Mouse (Mus musculus) ES-Bruce4 (cell line): ENCODE data around the gene Lpin2.

Experiments used
- CTCF ChIP-seq: IDR thresholded peaks from one replicate; pipeline ENCODE4 v1.8.1; 2011; ENCODE audit warnings: low read depth, low read length
- EP300 ChIP-seq: IDR thresholded peaks from 2 replicates; pipeline ENCODE4 v1.6.1; 2011; ENCODE audit warnings: low read depth, low read length; ENCODE audit not compliant: insufficient read depth
- POLR2A ChIP-seq: IDR thresholded peaks from one replicate; pipeline ENCODE4 v1.8.1; 2011; ENCODE audit warnings: low read length; ENCODE audit not compliant: insufficient read depth

- TF ChIP-seq POLR2A: no peak
- no peak for TF ChIP-seq EP300
- TF ChIP-seq CTCF: no peak
Measured at GRCm38 (mm10) chr17:71227128-71227895, 45.0 kb downstream of the Lpin2 start.
